Mouse (Mus musculus): ENCODE data around the gene Lin7c. TPM values are rescaled to one million over a fixed set of nuclear protein-coding genes. Genes with fewer than 3 reads are reported as not detected.
A peak's percentile ranks its signal among the peaks of the same experiment; 100 is the strongest.

Gene Lin7c
- total RNA-seq, 2 experiments from 2014 or later = 30.4 to 32.1 TPM

DNA sequence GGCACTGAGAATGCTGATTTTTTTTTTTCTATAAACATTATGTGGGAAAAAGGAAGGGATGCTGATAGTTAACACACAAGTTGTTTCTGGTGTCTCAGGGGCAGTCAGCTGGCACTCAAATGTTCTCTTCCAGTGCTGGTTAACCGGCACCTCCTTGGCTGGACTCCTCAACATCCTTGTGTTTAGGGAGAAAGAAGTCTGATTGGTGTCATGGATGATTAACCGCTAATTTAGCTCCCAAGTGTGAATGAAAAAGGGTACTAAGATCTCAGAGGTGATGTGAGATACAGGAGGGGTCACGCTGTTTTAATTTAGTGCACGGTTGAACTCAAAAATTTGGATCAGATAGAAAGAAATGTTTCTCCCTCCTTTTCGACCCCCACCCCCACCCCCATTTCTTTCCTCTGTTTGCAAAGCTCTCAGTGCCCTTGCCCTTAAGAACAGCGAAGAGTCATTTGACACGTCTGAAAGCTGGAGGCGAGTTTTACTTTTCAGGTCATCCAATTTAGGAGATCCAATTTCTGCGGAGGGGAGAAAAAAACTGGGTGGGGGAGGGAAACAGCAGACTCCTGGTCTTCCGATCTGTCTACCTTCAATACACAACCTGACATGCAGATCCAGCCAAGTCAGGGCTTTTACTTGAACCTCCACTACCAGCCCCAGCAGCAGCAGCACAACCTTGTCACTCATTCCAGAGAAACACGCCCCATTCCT is 26.3 kb downstream of the Lin7c start:
- DNase-seq = no peak

DNA sequence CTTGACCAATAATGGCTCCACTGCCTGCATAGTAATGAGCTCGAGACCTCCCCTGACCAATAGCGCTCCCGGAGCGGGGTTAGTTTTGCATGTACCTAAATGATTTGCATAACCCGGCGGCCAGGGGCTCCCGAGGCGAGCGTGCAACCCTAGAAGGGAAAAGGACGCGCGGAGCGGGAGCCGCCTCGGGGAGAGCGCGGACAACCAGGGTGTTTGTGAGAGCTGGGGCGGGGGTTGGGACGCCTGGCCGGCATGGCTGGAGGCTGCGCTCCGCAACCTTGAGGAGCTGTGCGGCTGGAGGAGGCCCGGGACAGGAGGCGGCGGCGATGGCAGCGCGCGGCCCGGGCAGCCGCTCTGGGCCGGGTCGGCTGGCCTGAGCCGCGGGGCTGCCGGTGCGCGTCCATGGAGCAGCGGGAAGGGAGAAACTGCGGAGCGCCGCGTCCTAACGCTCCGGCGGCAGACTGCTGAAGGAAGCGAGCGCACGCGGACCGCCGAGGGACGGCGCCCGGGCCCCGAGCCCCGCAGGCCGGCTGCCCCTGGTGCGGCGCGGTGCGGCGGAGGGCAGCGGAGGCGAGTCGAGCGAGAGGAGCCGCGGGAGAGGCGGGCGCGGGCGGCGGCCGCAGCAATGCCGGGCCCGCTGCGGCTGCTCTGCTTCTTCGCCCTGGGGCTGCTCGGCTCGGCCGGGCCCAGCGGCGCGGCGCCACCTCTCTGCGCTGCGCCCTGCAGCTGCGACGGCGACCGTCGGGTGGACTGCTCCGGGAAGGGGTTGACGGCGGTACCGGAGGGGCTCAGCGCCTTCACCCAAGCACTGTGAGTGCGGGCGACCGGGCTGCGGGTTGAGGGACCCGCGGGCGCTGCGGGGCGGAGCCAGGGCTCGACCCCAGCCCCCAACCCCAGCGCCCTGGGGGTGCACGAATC is 27.1 kb downstream of the Lin7c start, which contains the start of gene Lgr4:
Gene Lgr4 (plus strand): TSS at position 152 of the 918 bp plus-strand sequence.
- DNase-seq = peak; percentile 92

DNA sequence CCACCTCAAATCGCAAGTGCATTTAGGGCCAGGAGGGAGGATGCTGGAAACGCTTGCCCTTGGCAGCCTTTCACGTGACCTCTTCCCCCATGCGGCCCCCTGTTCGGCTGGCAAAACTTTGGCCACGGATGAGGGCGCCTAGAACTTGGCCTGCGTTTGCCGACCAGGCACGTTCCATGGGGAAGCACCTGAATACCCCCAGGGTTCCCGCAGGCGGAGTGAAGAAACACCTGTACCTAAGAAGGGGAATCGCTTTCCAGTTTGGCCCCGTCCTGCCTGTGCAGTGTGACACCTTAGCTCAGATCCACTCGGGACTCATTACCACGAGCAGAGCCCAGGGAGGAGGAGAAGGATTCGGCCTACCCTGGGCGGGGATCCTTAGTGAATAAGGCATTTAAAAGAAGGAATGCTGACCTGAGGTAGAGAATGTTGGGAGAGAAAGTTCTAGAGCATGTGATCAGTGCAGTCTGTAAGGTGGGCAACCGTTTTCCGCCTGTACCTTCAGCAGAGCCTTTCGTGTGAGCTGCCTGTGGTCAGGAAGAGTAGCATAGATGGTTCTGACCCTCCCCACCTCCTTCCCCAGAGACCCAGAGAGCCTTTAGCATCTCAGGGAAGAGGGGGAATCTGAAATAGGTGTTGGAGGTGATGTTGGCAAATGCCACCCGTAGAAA is 28.1 kb downstream of the Lin7c start:
- no peak for DNase-seq

DNA sequence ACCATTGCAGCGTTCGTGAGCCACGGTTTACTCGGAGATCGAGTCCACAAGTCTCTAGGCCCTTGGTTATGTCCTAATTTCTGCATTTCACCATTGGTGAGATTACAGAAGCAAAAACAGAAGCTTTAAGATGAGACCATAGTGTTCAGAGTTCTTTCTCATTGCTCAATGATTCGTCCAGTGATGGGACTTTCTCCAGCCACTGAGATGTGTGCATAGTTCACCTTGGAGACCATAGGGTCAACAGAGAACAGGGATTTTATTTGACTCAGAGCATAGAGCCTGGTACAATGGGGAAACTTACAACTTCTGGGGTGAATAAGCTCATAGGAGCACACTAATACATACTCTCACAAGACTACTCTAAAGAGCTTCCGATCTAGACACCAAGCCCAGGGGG is 29.8 kb downstream of the Lin7c start:
- DNase-seq = no peak

DNA sequence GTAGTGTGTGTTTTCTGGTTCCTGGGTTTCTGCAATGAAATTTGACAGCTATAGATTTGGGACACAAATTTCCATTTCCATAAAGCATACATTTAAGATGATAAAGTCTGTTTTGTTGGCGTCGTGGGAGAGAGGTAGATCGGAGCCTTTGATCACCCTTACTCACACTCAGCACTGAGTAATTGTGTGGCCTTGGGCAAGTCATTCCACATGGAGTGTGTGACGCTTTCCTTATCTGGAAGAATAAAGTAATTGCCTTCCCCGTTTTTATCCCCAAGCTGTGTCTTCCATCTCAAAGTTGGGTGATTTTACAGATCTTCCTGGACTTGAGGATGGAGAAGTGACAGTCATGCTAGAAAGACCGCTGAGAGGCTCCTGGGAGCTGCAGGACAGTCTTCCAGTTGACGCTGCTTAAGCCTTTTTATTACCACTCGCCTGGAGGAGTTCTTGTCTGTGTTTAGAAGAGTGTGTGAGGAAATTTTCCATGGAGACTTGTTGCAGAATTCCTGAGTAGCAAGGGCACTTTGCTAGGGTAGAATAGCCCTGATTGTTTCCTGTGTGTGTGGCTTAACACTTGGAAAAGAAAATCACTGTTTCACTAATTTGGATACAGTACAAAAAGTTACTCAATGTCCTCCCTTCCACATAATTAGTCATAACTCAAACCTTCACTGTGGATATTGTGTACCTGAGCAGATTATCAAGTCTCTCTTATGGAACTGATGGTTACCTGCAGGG is 30.8 kb downstream of the Lin7c start:
- DNase-seq = no peak

DNA sequence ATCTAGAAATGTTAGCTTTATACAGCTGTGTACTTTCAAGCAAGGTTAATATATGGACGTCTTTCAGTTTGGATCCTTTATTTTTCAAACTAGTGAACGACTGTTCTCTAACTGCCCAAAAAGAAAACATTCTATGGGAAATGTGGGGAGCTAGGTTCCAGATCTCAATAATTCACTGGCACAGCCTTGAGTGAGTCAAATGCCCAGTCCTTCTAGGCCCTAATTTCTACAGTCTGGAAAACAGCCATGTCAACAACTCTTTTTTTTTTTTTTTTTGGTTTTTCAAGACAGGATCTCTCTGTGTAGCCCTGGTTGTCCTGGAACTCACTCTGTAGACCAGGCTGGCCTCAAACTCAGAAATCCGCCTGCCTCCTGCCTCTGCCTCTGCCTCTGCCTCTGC is 31.7 kb downstream of the Lin7c start:
- no peak for DNase-seq

DNA sequence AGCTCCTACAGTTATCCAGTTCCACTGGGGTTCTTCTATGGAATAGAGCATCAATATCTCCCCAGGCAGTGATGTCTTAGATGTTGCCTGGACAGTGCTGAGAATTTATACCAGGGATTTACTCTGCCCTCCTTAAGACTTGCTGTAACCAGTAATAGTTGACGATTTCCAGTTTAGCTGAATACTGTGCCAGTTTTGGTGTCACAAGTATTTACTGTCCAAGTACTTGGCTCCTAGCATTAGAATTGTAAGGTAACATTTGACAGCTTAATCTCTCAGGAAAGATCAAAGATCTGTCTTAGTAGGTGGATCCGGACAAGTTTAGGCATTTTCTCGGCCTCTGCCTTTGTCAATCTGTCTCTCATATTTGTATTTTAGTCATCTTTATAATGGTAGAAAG is 32.4 kb downstream of the Lin7c start:
- no peak for DNase-seq

DNA sequence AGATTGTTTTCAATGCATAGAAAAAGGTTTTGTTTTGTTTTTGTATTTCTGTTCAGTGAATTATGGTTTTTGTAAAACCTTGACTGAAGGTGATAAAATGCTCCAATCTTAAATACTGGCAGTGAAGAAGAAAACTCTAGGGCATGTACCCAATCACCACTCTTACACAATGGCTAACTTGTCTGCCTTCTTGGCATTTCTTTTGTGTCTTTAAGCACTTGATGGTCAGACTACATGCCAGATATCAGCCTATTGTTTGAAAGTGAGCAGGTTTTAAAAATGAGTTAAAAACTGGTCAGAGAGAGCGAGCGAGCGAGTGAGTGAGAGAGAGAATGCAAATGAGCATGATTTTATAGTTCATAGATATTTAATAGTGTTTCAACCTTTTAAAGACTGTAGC is 33.3 kb downstream of the Lin7c start:
- no peak for DNase-seq

DNA sequence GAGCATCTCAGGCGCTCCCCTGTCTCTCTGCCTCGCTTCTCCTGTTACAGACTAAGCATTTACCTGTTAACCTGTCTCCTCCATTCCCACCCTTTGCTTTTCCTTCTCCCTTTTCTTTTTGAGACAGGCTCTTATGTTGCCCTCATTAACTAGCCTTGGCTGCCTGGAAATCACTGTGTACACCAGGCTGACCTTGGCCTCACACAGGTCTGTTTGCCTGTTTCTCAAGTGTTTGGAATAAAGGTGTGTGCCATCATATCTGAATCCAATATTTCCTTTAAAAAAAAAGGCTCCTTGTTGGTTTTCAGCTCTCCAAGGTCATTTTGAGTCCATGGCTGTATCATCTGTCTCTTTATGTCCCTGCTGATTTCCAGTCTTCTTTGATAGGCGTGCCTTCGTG is 36.3 kb downstream of the Lin7c start:
- no peak for DNase-seq

DNA sequence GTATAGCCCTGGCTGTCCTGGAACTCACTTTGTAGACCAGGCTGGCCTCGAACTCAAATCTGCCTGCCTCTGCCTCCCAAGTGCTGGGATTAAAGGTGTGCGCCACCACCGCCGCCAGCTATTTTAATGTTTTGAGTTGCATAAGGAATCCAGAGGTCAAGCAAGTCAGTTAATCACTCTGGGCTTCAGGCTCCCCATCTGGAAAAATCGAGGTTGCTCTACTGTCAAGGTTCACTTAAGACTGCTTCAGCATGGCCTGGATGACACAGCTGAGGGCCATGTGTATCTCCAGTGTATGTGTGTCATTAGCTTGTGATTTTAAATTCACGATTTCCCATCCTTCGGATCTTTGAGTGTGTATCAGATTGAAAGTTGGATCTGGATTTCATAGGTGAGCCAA is 36.8 kb downstream of the Lin7c start:
- DNase-seq = no peak

DNA sequence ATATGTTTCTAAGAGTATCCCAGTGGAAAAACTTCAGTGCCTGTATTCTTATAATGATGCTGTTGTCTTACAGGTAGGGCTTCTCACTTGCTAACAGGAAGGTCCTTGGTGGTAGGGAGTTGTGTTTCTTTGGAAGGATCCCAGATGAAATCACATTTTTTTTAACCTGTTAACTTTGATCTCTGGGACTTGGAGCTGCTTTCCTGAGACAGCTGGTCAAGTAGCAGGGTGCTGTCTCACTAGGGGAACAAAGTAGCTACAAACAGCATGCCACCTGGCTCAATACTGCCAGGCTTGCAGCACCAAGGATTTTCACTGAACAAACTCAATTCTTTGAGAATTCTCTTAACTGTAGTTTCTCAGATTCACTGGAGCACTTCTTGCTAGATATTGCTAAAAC is 37.2 kb downstream of the Lin7c start:
- no peak for DNase-seq

DNA sequence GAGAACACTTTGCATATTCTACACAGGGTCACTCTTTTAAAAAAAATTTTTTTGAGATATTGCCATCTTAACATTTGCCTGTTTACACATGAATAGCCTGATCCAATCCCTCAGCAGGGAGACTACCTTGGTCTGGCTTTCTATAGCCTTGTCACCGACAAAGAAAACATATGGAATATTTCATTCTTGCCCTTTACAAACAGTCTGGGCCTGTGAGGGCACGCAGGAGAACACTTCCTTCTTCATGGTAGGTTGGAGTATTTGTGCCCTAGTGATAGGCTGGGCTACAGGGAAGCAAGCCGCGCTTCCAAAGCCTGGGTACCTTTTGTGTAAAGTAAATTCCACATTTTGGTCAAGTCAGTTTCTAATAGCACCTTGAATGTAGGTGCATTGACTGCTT is 38.1 kb downstream of the Lin7c start:
- no peak for DNase-seq

DNA sequence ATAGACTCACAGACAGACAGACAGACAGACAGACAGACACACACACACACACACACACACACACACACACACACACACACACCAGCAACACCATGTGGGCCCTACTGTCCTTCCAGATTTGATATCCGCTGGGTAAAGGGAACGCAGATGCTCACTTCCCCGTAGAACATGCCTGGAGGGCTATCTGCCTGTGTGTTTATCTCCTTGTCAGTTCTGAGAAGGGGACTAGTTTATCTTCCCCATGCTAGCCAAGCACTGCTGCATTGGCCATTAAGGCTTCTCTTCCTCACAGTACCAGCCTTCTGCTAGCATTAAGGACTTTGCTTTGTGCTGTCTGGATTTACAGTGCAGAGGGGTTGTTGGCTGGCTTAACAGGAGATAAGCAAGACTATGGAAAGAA is 38.6 kb downstream of the Lin7c start:
- no peak for DNase-seq

DNA sequence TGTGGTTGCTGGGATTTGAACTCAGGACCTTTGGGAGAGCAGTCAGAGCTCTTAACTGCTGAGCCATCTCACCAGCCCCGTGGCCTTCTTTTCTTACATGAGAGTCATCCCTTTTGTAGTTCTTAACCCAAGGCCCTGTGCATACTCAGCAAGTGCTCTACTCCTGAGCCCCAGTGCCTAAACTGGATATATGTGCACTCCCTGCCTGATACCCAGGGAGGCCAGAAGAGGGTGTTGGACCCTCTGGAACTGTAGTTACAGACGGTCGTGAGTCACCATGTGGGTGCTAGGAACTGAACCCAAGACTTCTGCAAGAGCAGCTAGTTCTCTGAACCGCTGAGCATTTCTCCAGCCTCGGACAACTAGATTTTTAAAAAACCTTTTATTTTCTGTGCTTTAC is 39.7 kb downstream of the Lin7c start:
- no peak for DNase-seq

DNA sequence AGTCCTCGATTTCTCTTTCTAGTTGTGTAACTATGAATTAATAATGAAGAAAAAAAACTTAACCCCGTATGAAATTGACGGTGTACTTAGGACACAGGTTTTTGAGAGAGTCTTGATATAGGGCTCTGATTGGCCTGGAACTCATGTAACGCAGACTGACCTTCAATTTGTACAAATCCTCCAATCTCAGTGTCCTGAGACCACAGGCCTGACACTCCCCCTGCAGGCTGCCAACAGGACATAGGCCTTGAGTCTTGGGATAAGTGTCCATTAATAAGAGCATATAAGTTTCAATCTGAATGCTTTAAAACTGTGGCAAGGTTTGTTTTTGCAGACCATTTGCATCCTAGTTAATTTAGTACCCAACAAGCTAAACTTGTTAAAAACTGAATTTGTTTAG is 40.1 kb downstream of the Lin7c start:
- DNase-seq = no peak

DNA sequence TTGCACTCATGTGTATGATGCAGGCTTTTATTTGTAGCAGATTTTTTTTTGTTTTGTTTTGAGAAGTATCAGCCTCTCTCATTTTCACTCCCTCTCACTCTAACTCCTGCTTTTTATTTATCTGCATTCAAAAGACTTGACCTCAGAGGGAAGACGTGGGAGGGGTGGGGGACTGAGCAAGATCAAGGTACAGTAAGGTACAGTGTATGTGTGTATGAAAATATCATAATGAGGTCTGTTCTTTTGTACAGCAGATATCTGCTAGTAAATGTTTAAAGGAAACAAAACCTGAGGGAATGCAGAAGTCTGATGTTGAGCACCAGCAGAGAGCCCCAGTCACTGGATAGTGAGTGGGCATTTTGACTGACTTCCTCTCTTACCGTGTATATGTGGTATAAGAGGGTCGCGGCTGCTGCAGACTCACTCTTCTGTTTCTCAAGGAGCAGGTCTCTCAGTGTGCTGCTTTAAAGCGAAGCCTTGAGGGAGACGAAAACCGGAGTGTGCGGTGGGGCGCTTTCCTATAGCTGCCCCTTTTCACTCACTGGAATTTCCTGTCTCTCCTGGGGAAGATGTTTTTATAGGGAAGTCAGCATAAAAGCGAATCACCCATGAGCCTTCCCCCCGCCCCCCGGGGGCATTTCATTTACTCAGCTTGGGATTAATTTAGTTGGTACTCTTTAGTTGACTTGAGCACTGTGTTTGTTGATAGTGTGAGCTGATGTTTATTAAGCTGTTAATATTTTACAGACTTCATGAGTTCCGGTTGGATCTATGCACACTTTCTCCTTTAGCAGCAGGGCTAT is 41.5 kb downstream of the Lin7c start:
- DNase-seq = no peak

DNA sequence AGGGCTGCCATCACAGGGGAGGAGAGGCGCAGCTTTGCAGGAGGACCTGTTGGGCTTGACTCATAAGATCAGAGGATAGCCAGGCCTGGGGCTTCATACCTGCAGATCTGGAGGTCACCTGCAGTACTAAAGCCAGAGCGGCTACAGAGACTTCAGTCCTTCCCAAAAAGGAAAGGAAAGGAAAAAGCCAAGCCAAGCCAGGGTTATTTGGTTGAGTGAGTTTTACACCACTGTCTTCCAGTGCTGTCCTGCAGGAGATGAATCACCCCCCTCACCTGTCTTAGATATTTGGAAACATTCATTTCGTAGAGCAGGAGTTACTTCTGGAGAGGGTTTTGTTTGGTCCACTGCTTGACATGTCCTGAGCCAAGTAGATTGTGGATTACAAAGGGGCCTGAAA is 42.5 kb downstream of the Lin7c start:
- no peak for DNase-seq

DNA sequence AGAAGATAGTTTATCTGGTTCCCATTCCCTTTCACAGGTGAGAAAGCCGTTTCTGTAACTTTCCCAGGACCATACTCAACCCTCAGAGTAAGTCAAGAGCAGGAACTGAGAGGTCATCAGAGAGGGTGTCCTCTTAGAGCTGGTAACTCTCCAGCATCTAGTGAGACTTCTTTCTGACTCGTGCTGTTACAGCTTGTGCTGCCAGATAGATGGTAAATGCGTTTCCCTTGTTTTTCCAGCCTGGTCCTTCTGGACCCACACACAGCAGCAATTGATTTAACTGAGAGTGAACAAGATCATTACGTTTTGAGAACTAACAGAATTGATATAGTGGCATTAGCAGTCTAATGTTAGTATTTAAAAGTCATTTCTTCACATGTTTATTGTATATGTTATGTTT is 43.4 kb downstream of the Lin7c start:
- DNase-seq = no peak

DNA sequence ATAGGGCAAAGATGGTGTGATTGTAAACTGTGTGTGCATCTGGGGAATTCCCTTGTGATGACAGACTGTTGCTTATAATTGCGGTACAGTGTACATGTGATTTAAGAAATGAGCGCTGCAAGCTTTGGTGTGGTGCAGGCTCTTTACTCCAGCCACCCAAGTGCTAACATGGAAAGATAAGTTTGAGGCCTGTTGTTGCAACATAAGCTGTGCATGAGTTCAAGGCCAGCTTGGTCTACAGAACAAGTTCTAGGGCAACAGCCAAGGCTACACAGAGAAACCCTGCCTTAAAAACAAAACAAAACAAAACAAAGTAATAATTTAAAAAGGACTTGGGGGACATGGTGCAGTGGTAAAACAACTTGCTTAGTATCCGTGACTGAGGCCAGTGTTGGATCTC is 44.5 kb downstream of the Lin7c start:
- no peak for DNase-seq

DNA sequence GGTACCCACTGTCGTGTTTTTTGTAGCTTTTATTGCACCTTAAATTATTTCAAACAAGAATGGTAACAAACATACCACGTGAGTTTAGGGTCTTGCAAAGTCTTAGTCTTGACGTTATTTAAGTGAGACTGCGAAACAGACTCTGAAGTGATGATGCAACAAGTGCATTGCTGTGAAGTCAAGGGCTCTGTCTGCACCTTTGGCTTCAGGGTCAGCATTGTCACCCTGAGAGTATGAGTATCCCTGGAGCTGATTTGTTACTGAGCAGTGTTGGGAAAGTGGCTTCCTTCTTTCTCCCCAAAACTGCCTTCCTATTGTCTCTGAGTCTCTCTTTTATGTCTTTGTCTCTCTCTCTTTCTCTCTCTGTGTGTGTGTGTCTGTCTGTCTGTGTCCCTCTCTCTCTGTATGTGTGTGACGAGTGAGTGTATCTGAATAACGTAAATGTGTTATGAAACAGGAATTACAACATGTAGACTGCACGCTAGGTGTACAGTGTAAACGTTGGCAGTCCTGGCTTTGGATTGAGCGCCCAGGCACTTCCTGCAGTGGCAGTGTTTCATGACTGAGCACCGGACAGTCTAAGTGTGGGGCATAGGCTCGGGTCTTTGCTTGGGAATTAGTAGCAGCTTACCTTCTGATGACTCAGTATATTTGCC is 45.2 kb downstream of the Lin7c start:
- no peak for DNase-seq

DNA sequence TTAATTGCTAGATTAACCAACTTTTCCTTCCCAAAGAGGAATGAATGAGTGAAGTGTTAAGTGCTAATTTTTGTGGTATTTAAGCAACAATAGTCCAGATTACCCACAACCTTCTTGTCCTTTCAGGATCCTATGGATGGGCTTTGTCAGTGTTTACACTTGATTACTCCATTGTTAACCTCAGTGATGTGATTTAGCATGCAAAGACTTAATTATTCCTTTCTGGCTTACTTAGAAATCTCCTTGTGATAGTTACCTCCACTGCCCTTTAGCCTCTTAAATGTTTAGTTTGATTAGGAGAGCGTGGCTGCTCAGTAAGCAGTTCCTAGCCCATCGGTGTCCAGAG is 45.7 kb downstream of the Lin7c start:
- DNase-seq = no peak
